ENCODE assay signal across 26 mouse cellular contexts in the genomic region with DNA sequence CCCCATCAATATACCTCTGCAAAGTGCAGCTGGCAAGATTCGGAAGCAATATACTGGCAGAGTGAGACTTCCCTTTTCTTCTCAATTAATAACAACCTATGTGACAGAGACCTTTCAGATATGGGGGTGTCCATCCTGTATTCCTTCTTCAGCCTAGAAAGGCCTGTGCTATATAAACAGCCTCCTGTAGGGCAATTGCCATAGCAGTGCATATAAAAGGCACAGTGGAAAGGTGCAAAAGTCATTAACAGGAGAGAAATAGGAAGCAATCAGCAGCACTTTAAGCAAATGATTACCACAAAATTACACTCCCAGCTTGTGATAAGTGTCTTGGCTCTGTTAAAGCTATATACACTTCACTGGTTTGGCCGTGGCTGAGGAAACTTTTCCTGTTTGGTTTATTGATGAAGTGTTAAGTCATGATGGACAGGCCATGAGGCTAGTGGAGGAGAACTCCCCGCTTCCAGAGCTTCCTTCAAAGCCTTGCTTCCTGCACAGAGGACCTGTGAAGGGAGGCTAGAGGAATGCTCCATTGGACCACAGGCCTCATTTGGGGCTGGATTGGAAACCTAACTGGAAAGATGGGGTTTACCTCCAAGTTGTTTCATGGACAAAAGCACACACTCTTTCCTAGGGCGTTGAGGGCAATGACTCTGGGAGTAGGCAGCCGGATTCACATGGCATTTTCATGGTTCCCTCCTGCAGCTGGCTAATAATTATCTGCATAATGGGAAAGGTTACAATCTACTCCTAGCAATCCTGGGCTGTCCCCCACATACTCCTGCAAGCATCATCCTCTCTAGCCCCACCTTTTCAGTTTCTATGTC.
DNase-seq lines count a peak whose midpoint lies in the region; ATAC-seq and TF ChIP-seq lines count a peak whose summit lies in the region.
"Had no signal": no experiment of that assay in that cellular context is flagged by ENCODE, and none has a peak within 500 bp of the region (broad histone marks: within the 10 kb centered on the region; RNA-seq: fewer than 3 reads in every experiment).

No protein-coding gene starts in this region.

- TF ChIP-seq CTCF in lung, embryonic 14.5 days (IDR thresholded peaks at IDR 0.05; ENCODE audit: low read depth): no peak

- ATAC-seq in intestine, embryonic 16.5 days: peak; percentile 28; the same call in 1 of the 2 replicates
- ATAC-seq in intestine, embryonic 15.5 days: no peak
- no peak for ATAC-seq in lung, embryonic 14.5 days (ENCODE audit: insufficient read depth)
- peak; percentile 77 for ATAC-seq in limb, embryonic 14.5 days (ENCODE audit: low FRiP score, low read depth)
- no peak for ATAC-seq in heart, embryonic 12.5 days (ENCODE audit: insufficient number of reproducible peaks, low FRiP score)
- no peak for ATAC-seq in forebrain, embryonic 11.5 days (replicated peaks; ENCODE audit: low FRiP score)
- ATAC-seq: activated CD4-positive, CD25-positive, alpha-beta regulatory T cell, adult 4 months; liver, embryonic 12.5 days; midbrain, embryonic 16.5 days had no signal

- 51% methylated on average over 5 of the region's 5 CpGs for WGBS in intestine, embryonic 16.5 days
- 51% methylated on average over 5 of the region's 5 CpGs for WGBS in intestine, embryonic 15.5 days
- 32% methylated on average over 5 of the region's 5 CpGs for WGBS in lung, embryonic 14.5 days
- WGBS in limb, embryonic 10.5 days: 42% methylated on average over 5 of the region's 5 CpGs
- 37% methylated on average over 5 of the region's 5 CpGs for WGBS in limb, embryonic 14.5 days
- WGBS in heart, embryonic 12.5 days: 62% methylated on average over 5 of the region's 5 CpGs
- WGBS in forebrain, embryonic 11.5 days: 85% methylated on average over 5 of the region's 5 CpGs

- H3K4me2 ChIP-seq in intestine, embryonic 16.5 days (ENCODE audit: low read depth, low read length): no peak overlapping the region
- no peak overlapping the region for H3K4me2 ChIP-seq in intestine, embryonic 15.5 days (replicated peaks)
- H3K4me2 ChIP-seq in lung, embryonic 14.5 days: no peak overlapping the region
- H3K4me2 ChIP-seq in limb, embryonic 14.5 days (replicated peaks; ENCODE audit: low read depth, low read length, severe bottlenecking): no peak overlapping the region
- H3K4me2 ChIP-seq in heart, embryonic 12.5 days: no peak overlapping the region
- H3K4me2 ChIP-seq in forebrain, embryonic 11.5 days (ENCODE audit: low read depth, low read length, severe bottlenecking): no peak overlapping the region
- H3K4me2 ChIP-seq: embryonic facial prominence, embryonic 13.5 days; heart, embryonic 11.5 days; liver, embryonic 12.5 days; neural tube, embryonic 12.5 days; stomach, embryonic 15.5 days had no signal

- peak; percentile 7 for DNase-seq in lung, embryonic 14.5 days
- no peak for DNase-seq in lung, postnatal 36 days
- DNase-seq in limb, embryonic 10.5 days (ENCODE audit: low spot score): peak; percentile 37
- peak; percentile 42 for DNase-seq in limb, embryonic 14.5 days (ENCODE audit: low spot score)
- no peak for DNase-seq in forebrain, embryonic 11.5 days (ENCODE audit: low spot score)
- DNase-seq: adrenal gland, adult 2 months; adrenal gland, postnatal 36 days; cerebellum, adult 18-20 months; cerebellum, postnatal 10 days; forebrain, postnatal 0 days; gastrocnemius, postnatal 10 days; heart, postnatal 4 days; kidney, adult 11 months; lung, adult 18-20 months; lung, postnatal 10 days had no signal

- no peak overlapping the region for H3K27ac ChIP-seq in intestine, embryonic 16.5 days (ENCODE audit: low read length)
- H3K27ac ChIP-seq in intestine, embryonic 15.5 days: no peak overlapping the region
- no peak overlapping the region for H3K27ac ChIP-seq in lung, embryonic 14.5 days (ENCODE audit: low read depth)
- H3K27ac ChIP-seq in limb, embryonic 10.5 days: no peak overlapping the region
- no peak overlapping the region for H3K27ac ChIP-seq in limb, embryonic 14.5 days (replicated peaks; ENCODE audit: low read depth, low read length)
- H3K27ac ChIP-seq in heart, embryonic 12.5 days (ENCODE audit: poor library complexity, severe bottlenecking): no peak overlapping the region
- no peak overlapping the region for H3K27ac ChIP-seq in forebrain, embryonic 11.5 days (ENCODE audit: low read depth, low read length)
- H3K27ac ChIP-seq: embryonic facial prominence, embryonic 13.5 days; forebrain, embryonic 10.5 days; liver, embryonic 12.5 days; neural tube, embryonic 12.5 days; stomach, embryonic 15.5 days had no signal

- no peaks in the 10 kb centered on the region for H3K27me3 ChIP-seq in intestine, embryonic 16.5 days (replicated peaks; ENCODE audit: control insufficient read depth, insufficient read depth, low read length)
- no peaks in the 10 kb centered on the region for H3K27me3 ChIP-seq in intestine, embryonic 15.5 days (replicated peaks)
- H3K27me3 ChIP-seq in lung, embryonic 14.5 days (ENCODE audit: insufficient read depth, low read length): no peaks in the 10 kb centered on the region
- peaks cover 23% of the 10 kb centered on the region; the same call in 1 of the 2 replicates for H3K27me3 ChIP-seq in limb, embryonic 10.5 days (ENCODE audit: low read depth, poor library complexity, severe bottlenecking)
- 0 out of 2 replicates have a peak, but pooled peaks cover 3% of the 10 kb centered on the region for H3K27me3 ChIP-seq in limb, embryonic 14.5 days (ENCODE audit: control insufficient read depth, insufficient read depth, low read length)
- peaks cover 7% of the 10 kb centered on the region for H3K27me3 ChIP-seq in heart, embryonic 12.5 days (replicated peaks)
- H3K27me3 ChIP-seq in forebrain, embryonic 11.5 days (ENCODE audit: control insufficient read depth, insufficient read depth, low read length): no peaks in the 10 kb centered on the region
- H3K27me3 ChIP-seq: embryonic facial prominence, embryonic 13.5 days; liver, embryonic 12.5 days; neural tube, embryonic 12.5 days; stomach, embryonic 15.5 days had no signal

- TF ChIP-seq POLR2A in limb, embryonic 14.5 days (IDR thresholded peaks at IDR 0.05; ENCODE audit: borderline replicate concordance, extremely low read depth, insufficient read depth, insufficient read length): no peak

- no peaks in the 10 kb centered on the region for H3K36me3 ChIP-seq in intestine, embryonic 16.5 days (ENCODE audit: control insufficient read depth, insufficient read depth, low read length)
- no peaks in the 10 kb centered on the region for H3K36me3 ChIP-seq in intestine, embryonic 15.5 days
- no peaks in the 10 kb centered on the region for H3K36me3 ChIP-seq in lung, embryonic 14.5 days (ENCODE audit: insufficient read depth)
- H3K36me3 ChIP-seq in limb, embryonic 10.5 days: no peaks in the 10 kb centered on the region
- H3K36me3 ChIP-seq in limb, embryonic 14.5 days (ENCODE audit: control insufficient read depth, insufficient read depth, low read length): no peaks in the 10 kb centered on the region
- H3K36me3 ChIP-seq in heart, embryonic 12.5 days: no peaks in the 10 kb centered on the region
- H3K36me3 ChIP-seq in forebrain, embryonic 11.5 days (ENCODE audit: control insufficient read depth, insufficient read depth, low read length): no peaks in the 10 kb centered on the region
- H3K36me3 ChIP-seq: embryonic facial prominence, embryonic 13.5 days; forebrain, embryonic 10.5 days; liver, embryonic 12.5 days; neural tube, embryonic 12.5 days; stomach, embryonic 15.5 days had no signal

- no peaks in the 10 kb centered on the region for H3K9me3 ChIP-seq in intestine, embryonic 16.5 days (ENCODE audit: control insufficient read depth, low read length)
- H3K9me3 ChIP-seq in intestine, embryonic 15.5 days: no peaks in the 10 kb centered on the region
- H3K9me3 ChIP-seq in lung, embryonic 14.5 days (ENCODE audit: low read depth, low read length): no peaks in the 10 kb centered on the region
- H3K9me3 ChIP-seq in limb, embryonic 10.5 days (replicated peaks): no peaks in the 10 kb centered on the region
- H3K9me3 ChIP-seq in limb, embryonic 14.5 days (ENCODE audit: control insufficient read depth, low read length): no peaks in the 10 kb centered on the region
- H3K9me3 ChIP-seq in heart, embryonic 12.5 days (replicated peaks): no peaks in the 10 kb centered on the region
- no peaks in the 10 kb centered on the region for H3K9me3 ChIP-seq in forebrain, embryonic 11.5 days (ENCODE audit: control insufficient read depth, low read length)
- H3K9me3 ChIP-seq: embryonic facial prominence, embryonic 13.5 days; forebrain, embryonic 10.5 days; liver, embryonic 12.5 days; neural tube, embryonic 12.5 days; stomach, embryonic 15.5 days had no signal

- H3K4me3 ChIP-seq in intestine, embryonic 16.5 days (ENCODE audit: low read length): no peak overlapping the region
- no peak overlapping the region for H3K4me3 ChIP-seq in intestine, embryonic 15.5 days (replicated peaks)
- H3K4me3 ChIP-seq in lung, embryonic 14.5 days (ENCODE audit: low read depth, low read length): no peak overlapping the region
- no peak overlapping the region for H3K4me3 ChIP-seq in limb, embryonic 10.5 days
- H3K4me3 ChIP-seq in limb, embryonic 14.5 days (replicated peaks; ENCODE audit: low read length): no peak overlapping the region
- H3K4me3 ChIP-seq in heart, embryonic 12.5 days: no peak overlapping the region
- H3K4me3 ChIP-seq in forebrain, embryonic 11.5 days (ENCODE audit: low read depth, low read length): no peak overlapping the region
- H3K4me3 ChIP-seq: embryonic facial prominence, embryonic 13.5 days; forebrain, embryonic 10.5 days; liver, embryonic 12.5 days; neural tube, embryonic 12.5 days; stomach, embryonic 15.5 days had no signal

- no peak overlapping the region for H3K9ac ChIP-seq in intestine, embryonic 16.5 days (ENCODE audit: low read depth, low read length)
- H3K9ac ChIP-seq in intestine, embryonic 15.5 days: no peak overlapping the region
- H3K9ac ChIP-seq in lung, embryonic 14.5 days: no peak overlapping the region
- H3K9ac ChIP-seq in limb, embryonic 14.5 days (ENCODE audit: low read depth, low read length, severe bottlenecking): no peak overlapping the region
- H3K9ac ChIP-seq in heart, embryonic 12.5 days: no peak overlapping the region
- H3K9ac ChIP-seq in forebrain, embryonic 11.5 days (ENCODE audit: low read length): no peak overlapping the region
- H3K9ac ChIP-seq: embryonic facial prominence, embryonic 13.5 days; forebrain, postnatal 0 days; liver, embryonic 12.5 days; neural tube, embryonic 12.5 days; stomach, embryonic 15.5 days had no signal

- H3K4me1 ChIP-seq in intestine, embryonic 16.5 days (ENCODE audit: control insufficient read depth, insufficient read depth, low read length): no peaks in the 10 kb centered on the region
- H3K4me1 ChIP-seq in intestine, embryonic 15.5 days (replicated peaks): no peaks in the 10 kb centered on the region
- H3K4me1 ChIP-seq in lung, embryonic 14.5 days (ENCODE audit: insufficient read depth): no peaks in the 10 kb centered on the region
- peaks cover 38% of the 10 kb centered on the region for H3K4me1 ChIP-seq in limb, embryonic 10.5 days
- peaks cover 16% of the 10 kb centered on the region; the same call in 1 of the 2 replicates for H3K4me1 ChIP-seq in limb, embryonic 14.5 days (ENCODE audit: control insufficient read depth, insufficient read depth, low read length)
- H3K4me1 ChIP-seq in heart, embryonic 12.5 days (replicated peaks): no peaks in the 10 kb centered on the region
- no peaks in the 10 kb centered on the region for H3K4me1 ChIP-seq in forebrain, embryonic 11.5 days (replicated peaks; ENCODE audit: control insufficient read depth, insufficient read depth, low read length)
- H3K4me1 ChIP-seq: liver, embryonic 12.5 days; neural tube, embryonic 12.5 days; stomach, embryonic 15.5 days had no signal

Comparison
In these comparisons a context has a peak if more than half of its experiments do, and no peak if none do; other contexts are left out.
1. ATAC-seq: peak in intestine, embryonic 16.5 days (single experiment) and limb, embryonic 14.5 days (single experiment); none in intestine, embryonic 15.5 days (single experiment), lung, embryonic 14.5 days (single experiment), heart, embryonic 12.5 days (single experiment) and forebrain, embryonic 11.5 days (single experiment).
2. DNase-seq: peak in lung, embryonic 14.5 days (single experiment), limb, embryonic 10.5 days (single experiment) and limb, embryonic 14.5 days (single experiment); none in lung, postnatal 36 days (single experiment) and forebrain, embryonic 11.5 days (single experiment).